Mouse (Mus musculus): ENCODE measurements at regions not wholly inside any gene's neighbourhood (a gene's known extent, or its start where the extent isn't known, plus 50 kb on each side); places are given as distances from the start of the nearest gene placed in this dataset.
A peak's percentile ranks its signal among the peaks of the same experiment; 100 is the strongest.

DNA sequence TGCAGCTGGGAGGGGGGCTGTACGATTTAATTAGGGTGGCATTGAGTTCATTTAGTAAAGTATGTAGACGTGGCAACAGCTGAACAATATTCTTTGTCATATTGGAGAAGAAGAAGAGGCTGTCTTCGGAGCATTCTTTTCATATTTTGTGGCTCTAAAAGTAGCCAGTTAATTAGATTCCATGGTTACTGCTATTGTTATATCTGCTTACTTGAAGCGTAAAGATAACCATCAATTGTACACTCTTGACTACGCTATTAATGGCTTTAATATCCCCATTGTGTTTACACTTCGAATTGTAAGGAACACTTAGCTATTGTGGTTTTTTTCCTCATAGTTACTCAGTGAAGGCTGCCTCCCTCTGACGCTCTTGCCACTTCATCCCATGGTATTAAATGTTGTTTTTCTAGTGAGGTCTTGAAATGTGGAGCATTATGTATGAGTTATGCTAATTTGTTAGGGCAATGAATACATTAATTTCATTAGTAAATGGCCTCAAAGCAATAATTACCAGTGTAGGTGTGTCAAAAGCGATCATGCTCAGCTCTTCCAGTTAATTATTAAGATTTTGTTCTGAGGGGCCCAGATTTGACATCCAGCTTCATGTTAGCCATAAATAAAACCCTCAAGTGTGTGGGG, 415.0 kb downstream of the Lmo4 start:
- no peak for DNase-seq

GRCm38 (mm10) chr3:143786889-143787288, 418.1 kb downstream of the Lmo4 start:
- DNase-seq = no peak

GRCm38 (mm10) chr3:143784353-143784791, 420.6 kb downstream of the Lmo4 start:
- no peak for DNase-seq

GRCm38 (mm10) chr3:143778161-143778560, 426.9 kb downstream of the Lmo4 start:
- no peak for DNase-seq

DNA sequence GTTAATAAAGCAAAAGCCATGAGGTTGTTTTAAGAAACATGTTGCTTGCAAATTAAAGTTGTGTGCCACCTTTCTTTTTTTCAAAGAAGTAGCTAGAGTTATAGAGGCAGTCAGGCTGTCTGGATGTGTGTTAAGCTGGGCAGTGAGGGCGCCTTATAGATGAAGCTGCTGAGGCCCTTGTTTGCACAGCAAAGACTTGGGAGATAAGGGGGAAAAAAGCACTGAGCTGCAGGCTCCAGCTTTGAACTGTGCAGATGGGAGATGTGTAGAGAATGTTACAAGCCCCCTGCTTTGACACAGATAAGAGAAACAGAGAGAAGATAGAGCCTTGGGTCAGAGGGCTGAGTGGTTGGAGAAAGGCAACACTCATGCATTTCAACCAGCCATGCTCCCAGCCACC, 445.7 kb downstream of the Lmo4 start:
- no peak for DNase-seq

DNA sequence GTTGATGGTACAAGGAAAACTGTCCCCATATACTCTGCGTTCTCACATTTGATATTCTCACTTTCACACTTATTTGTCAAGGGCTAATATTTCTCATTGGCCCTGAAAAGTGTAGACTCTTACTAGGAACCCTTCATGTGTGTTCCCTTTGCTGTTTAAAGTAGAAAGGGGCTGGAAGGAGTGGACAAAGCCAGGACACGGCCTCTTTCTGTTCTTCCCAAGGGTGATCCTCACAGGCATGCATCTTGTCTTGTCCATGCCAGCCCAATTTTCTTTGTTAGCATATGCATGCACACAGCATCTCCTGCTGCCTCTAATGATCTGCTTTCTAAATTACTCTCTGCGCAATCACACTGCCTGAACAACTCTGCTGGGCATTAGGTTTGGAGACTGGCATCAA, 451.8 kb downstream of the Lmo4 start:
- no peak for DNase-seq

- DNase-seq = no peak
Measured at GRCm38 (mm10) chr3:143752660-143753059, 452.4 kb downstream of the Lmo4 start.

DNA sequence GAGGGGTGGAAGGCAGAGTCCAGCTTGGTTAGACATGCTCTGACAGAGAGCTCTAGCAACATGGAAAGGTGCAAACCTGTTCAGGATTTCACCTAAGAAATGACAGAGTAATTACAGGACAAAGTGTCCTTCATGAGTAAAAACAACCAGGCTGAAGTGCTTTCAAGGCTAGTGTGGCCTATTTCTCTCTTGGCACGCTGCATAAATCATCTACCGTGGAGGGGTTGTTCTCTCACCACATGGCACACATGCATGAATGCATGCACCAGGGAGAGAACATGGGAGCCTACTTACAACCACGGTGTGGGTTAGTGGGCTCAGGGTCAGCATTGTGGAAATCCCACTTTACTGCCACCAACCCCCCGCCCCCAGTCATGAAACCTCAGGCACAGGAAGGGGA, 454.9 kb downstream of the Lmo4 start:
- DNase-seq = peak; percentile 8

- no peak for DNase-seq
Measured at GRCm38 (mm10) chr3:143743649-143744048, 461.4 kb downstream of the Lmo4 start.

DNA sequence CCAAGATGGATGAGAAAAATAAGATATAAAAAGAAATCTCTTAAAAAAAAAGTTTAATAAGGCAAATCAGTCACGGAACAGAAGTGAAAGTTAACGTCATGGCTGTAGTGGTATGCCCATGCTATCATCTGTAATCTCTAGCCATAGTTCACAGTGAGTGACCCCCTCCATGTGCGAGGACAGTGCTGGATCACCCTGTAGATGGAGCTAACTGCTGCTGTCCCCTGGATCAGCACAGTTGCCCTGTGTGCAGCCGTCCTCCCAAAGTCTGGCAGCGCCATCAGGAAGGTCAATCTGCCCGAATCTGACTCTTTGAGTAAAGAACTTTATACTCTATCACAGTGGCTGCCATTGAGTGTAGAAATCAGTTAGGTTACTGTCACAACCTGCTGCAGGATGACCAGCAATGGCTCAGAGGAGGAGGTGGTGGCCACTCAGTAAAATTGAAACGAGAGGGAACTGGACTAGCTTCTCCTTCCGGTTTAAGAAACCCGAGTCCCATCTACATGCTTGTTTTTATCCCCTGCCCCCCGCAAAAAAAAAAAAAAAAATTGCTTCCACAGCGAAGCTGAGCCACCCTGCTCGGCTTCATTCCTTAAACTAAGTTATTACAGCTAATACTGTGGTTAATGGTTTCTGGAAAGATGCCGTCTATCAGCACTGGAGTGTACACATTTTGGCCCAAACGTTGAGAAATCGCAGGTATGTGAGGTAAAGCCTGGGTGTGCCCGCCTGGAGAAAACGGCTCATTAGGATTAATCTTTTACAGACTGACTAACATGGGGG, 462.0 kb downstream of the Lmo4 start:
- DNase-seq = no peak

DNA sequence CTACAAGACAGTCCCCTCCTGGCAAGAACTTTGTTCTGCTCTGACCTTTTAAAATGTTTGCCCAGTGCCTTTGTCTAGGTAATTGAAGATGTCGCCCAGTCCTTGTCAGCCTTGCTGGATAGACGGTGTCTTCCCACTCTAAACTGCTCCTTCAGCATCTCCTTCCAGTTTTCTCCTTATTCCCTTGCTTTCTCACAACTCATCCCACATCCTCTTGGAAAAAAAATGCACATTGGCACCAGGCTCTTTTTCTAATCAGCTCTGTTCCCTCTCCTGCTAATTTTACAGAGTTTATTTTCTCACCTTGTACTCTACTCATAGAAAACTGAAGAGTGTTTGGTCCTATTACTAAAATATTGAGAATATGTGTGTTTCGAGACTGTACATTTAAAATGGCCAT, 466.3 kb downstream of the Lmo4 start:
- no peak for DNase-seq

DNA sequence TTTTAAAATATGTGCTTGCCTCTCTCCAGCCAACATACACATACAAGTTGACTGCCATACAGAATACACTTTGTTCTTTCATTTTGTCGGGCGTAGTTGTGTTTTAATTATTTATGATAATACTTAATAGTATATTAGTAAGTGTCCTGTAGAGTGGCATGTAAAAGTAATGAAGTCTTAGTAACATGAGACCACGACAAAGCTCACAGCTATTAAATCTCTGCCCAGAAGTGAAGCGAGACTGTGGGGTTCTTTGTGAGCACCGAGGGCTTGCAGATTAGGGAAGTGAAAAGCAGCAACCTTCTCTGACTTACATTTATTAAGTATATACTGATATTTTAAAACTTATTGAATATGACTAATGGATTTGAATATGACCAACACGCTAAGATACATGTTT, 467.2 kb downstream of the Lmo4 start:
- DNase-seq = no peak

DNA sequence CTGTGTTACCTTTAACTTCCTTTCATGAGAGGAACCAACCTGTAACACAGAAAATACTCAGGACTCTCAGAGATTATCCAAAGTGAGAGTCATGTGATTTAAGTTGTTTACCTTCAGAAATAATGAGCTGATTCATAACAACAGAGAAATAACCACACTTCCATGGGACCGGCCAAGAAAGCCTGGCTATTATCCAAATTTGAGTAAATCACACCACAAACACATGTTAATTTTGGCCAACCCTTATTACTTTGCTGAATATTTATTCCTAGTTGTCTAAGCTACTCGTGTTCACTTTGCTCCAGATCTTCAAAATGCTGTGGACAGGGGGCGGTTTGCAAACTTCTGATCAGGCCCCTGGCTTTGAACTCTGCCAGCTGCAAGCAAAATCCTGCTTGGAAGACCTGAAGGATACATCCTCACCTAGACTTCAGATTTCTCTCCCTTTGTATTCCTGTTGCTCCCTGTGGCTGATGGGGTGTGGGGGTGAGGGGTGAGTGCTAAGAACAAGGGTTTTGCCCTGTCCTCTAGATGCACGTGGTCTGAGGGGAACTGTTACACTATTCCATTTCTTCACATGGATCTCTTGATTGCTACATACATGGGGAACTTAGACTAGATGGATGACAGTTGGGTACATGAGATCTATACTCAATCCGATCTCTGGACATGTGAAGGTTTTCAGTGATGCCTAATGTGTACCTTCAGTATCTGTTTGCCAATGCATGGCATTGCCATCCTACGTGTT, 468.2 kb downstream of the Lmo4 start:
- DNase-seq = no peak

- no peak for DNase-seq
Measured at GRCm38 (mm10) chr3:143734791-143735190, 470.2 kb downstream of the Lmo4 start.

DNA sequence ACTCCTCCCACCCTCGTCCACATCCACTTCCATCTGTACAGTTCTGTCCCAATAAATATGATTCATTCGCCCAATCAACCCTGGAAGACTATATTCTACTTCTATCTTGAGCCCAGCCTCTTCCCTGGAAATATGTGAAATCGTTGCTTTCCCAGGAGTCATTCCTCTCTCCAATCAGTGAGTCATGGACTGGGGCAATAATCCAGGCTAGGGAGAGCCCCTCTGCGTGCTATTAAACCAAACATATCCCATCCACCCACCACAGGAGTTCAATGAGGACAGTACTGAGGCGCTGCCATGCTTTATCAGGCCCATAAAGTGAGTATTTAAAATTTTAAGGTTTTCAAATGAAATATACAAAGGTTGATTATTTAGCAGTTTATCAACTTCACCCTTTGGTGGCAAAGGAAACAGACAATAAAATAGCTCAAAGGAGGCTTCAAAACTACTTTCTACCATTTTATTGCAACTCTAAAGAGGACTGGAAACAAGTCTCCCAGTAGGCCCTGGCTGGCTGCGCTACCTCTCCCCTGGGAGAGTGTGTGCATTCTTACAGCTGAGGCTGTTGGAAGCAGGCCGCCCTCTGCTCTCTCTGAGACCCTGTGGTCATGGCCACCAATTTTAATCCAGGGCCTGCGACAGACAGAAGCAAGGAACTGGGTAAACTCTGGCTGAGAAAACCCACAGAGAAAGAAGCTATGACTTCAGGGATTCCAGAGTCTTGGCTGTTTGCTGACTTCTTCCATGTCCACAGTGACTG, 471.9 kb downstream of the Lmo4 start:
- peak; percentile 7 for DNase-seq

DNA sequence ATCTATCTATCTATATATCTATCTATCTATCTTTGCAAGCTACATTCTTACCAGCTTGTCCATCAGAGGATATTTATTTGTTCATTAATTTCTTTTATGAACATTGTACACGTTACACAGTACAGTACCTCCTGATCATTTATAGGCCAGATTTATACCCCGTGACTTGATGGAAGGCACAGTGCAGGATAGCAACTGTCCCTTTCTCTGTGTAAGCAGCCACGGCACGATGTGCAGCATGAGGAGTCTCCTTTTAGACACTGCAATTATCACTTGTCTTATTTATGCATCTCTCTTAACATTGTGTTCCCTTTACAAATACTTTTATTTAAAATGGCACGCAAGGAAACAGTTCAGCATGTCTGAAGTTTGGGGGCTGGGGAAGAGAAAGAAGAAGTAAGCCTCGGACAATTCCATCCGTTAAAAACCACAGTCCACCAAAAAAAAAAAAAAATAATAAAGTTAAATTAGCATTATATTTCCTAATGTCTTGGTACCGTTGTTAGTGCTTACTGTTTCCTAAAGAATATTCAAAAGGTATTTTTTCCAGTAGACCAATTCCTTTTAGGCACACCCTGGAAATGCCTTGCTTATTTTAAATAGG, 475.4 kb downstream of the Lmo4 start:
- DNase-seq = no peak

GRCm38 (mm10) chr3:143722571-143722970, 482.4 kb downstream of the Lmo4 start:
- DNase-seq = no peak

- DNase-seq = no peak
Measured at GRCm38 (mm10) chr3:143722082-143722481, 482.9 kb downstream of the Lmo4 start.

DNA sequence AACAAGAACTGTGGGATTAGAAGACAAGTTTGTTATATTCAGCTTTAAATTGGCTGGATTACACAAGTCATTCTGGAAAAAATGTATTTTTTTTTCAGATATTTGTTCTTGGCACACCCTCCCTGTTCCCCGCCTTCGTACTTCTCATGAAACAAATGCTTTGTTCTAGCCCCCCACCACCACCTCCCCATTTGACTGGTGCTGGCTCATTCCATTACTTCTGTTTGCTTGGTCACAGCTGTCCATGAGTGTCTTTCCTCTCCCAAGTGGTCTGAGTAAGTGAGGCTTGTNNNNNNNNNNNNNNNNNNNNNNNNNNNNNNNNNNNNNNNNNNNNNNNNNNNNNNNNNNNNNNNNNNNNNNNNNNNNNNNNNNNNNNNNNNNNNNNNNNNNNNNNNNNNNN, 491.8 kb downstream of the Lmo4 start:
- no peak for DNase-seq

GRCm38 (mm10) chr3:143710805-143711469, 494.1 kb downstream of the Lmo4 start:
- no peak for DNase-seq

DNA sequence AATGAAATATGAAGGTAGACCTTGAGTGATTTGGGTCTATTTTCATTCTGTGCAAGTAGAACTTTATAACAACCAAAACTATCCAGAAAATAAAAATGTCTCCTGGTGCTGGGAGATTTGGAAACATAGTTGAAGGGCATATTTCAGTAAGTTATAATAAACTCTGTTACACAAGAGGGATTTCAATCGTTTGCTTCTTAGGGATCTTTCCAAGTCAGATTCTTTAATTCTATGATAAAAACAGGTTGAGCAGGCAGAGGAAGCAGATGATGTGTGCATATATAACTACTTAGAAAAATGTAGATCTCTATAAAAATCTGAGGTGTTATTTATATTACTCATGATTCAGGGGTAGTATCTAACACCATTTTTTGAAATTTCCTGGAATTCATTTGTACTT, 498.3 kb downstream of the Lmo4 start:
- DNase-seq = no peak

DNA sequence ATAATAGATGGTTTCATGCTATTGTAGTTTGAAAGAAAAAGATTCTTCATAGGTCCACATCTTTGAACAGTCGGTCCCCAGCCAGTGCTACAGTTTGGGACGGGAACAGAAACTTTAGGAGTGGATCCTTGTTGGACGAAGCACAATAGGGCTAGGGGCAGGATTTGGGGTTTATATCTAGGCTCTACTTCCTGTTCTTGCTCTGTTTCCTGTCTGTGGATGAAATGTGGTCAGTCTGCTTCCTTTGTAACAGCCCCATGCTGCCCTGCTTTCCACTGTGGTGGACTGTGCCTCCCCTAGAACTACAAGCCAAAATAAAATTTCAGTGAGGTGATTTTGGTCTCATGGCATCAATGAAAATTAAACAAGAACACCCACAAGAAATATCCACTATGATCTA, 510.2 kb downstream of the Lmo4 start:
- no peak for DNase-seq

Data from adrenal gland, postnatal 25 days (tissue).